Mouse (Mus musculus) layer of hippocampus, postnatal 14 days (tissue): ENCODE data around the gene Gm21094. TPM values are rescaled to one million over a fixed set of nuclear protein-coding genes. Genes with fewer than 3 reads are reported as not detected.
"Not testable (repeated sequence)": the region's sequence is repeated elsewhere in the genome, so short reads cannot be mapped to it uniquely, and the experiment has no call there.

Source experiments
- DNase-seq, 2 experiments: peaks; one replicate each; pipeline ENCODE4 v3.0.0; 2021 to 2022; ENCODE audit warnings: low spot score in 2 of 2, mixed read lengths in 1 of 2
- long read RNA-seq, 2 experiments: library from polyadenylated mRNA; stranded (forward); transcript quantifications; one replicate each; pipeline ENCODE4 v2.0.0; 2021
- total RNA-seq, 2 experiments: library from RNA; stranded (reverse); gene quantifications; 2 replicates each; pipeline ENCODE4 v1.2.3; 2021

The Gm21094 gene
- not detected for total RNA-seq
- long read RNA-seq, experiment 1, result 0 reads
- long read RNA-seq, experiment 2, result 0 reads

GRCm38 (mm10) chrY:32620343-32620742 is at the start of gene Gm21094:
Gm21094 (minus strand) TSS chrY:32620443.
- not testable (repeated sequence) for DNase-seq
